Mouse (Mus musculus): ENCODE data around the gene Lrpprc.
A peak's percentile ranks its signal among the peaks of the same experiment; 100 is the strongest.

Gene Lrpprc

GRCm38 (mm10) chr17:84771882-84772281 is 18.7 kb downstream of the Lrpprc start:
- no peak for DNase-seq (ENCODE audit: low spot score in 2 of 2)

- DNase-seq (ENCODE audit: low spot score in 2 of 2) = no peak
These were observed 31.6 kb downstream of the Lrpprc start for GRCm38 (mm10) chr17:84758971-84759370.

GRCm38 (mm10) chr17:84758374-84758773 is 32.2 kb downstream of the Lrpprc start:
- no peak for DNase-seq (ENCODE audit: low spot score in 2 of 2)

- no peak for DNase-seq (ENCODE audit: low spot score in 2 of 2)
These were observed 34.5 kb downstream of the Lrpprc start for GRCm38 (mm10) chr17:84756090-84756489.

- no peak for DNase-seq (ENCODE audit: low spot score in 2 of 2)
These were observed 37.1 kb downstream of the Lrpprc start for GRCm38 (mm10) chr17:84753489-84753888.

- DNase-seq (ENCODE audit: low spot score in 2 of 2) = no peak
These were observed 38.3 kb downstream of the Lrpprc start for GRCm38 (mm10) chr17:84752286-84752685.

GRCm38 (mm10) chr17:84751630-84752191 is 38.9 kb downstream of the Lrpprc start:
- no peak for DNase-seq (ENCODE audit: low spot score in 2 of 2)

- no peak for DNase-seq (ENCODE audit: low spot score in 2 of 2)
These were observed 40.5 kb downstream of the Lrpprc start for GRCm38 (mm10) chr17:84750130-84750529.

GRCm38 (mm10) chr17:84749297-84749696 is 41.3 kb downstream of the Lrpprc start:
- DNase-seq (ENCODE audit: low spot score in 2 of 2) = peak in 1 of 2 experiments; percentile 36

- no peak for DNase-seq (ENCODE audit: low spot score in 2 of 2)
These were observed 42.4 kb downstream of the Lrpprc start for GRCm38 (mm10) chr17:84748152-84748682.

GRCm38 (mm10) chr17:84747212-84747611 is 43.4 kb downstream of the Lrpprc start:
- peak in 1 of 2 experiments; percentile 42 for DNase-seq (ENCODE audit: low spot score in 2 of 2)

- DNase-seq (ENCODE audit: low spot score in 2 of 2) = no peak
These were observed 45.6 kb downstream of the Lrpprc start for GRCm38 (mm10) chr17:84745001-84745400.

GRCm38 (mm10) chr17:84744256-84744655 is 46.3 kb downstream of the Lrpprc start:
- DNase-seq (ENCODE audit: low spot score in 2 of 2) = no peak

GRCm38 (mm10) chr17:84738073-84738797 is 52.4 kb downstream of the Lrpprc start:
- no peak for DNase-seq (ENCODE audit: low spot score in 2 of 2)

- DNase-seq (ENCODE audit: low spot score in 2 of 2) = no peak
These were observed 53.9 kb downstream of the Lrpprc start for GRCm38 (mm10) chr17:84736719-84737118.

- DNase-seq (ENCODE audit: low spot score in 2 of 2) = no peak
These were observed 58.0 kb downstream of the Lrpprc start for GRCm38 (mm10) chr17:84732612-84733011.

- no peak for DNase-seq (ENCODE audit: low spot score in 2 of 2)
These were observed 59.2 kb downstream of the Lrpprc start for GRCm38 (mm10) chr17:84731361-84731760.

- no peak for DNase-seq (ENCODE audit: low spot score in 2 of 2)
These were observed 61.4 kb downstream of the Lrpprc start for GRCm38 (mm10) chr17:84729140-84729539.

- DNase-seq (ENCODE audit: low spot score in 2 of 2) = no peak
These were observed 62.2 kb downstream of the Lrpprc start for GRCm38 (mm10) chr17:84728201-84728911.

- no peak for DNase-seq (ENCODE audit: low spot score in 2 of 2)
These were observed 65.4 kb downstream of the Lrpprc start for GRCm38 (mm10) chr17:84725163-84725562.

GRCm38 (mm10) chr17:84724028-84724427 is 66.6 kb downstream of the Lrpprc start:
- peak in 1 of 2 experiments; percentile 17 for DNase-seq (ENCODE audit: low spot score in 2 of 2)

GRCm38 (mm10) chr17:84719105-84719504 is 71.5 kb downstream of the Lrpprc start:
- DNase-seq (ENCODE audit: low spot score in 2 of 2) = no peak

GRCm38 (mm10) chr17:84717416-84717815 is 73.2 kb downstream of the Lrpprc start:
- no peak for DNase-seq (ENCODE audit: low spot score in 2 of 2)

Data from left cerebral cortex, adult 9 months (tissue).